Mouse (Mus musculus) C2C12 (cell line): ENCODE results near the gene Uts2b.

ENCODE experiments used
- CTCF ChIP-seq: IDR thresholded peaks from one replicate; pipeline ENCODE4 v1.5.1; 2011; ENCODE audit not compliant: control insufficient read depth, insufficient read depth, insufficient read length
- MYOG ChIP-seq: IDR thresholded peaks from one replicate; pipeline ENCODE4 v1.6.1; 2011; ENCODE audit not compliant: control insufficient read depth, insufficient read length; ENCODE audit errors: extremely low read depth

DNA sequence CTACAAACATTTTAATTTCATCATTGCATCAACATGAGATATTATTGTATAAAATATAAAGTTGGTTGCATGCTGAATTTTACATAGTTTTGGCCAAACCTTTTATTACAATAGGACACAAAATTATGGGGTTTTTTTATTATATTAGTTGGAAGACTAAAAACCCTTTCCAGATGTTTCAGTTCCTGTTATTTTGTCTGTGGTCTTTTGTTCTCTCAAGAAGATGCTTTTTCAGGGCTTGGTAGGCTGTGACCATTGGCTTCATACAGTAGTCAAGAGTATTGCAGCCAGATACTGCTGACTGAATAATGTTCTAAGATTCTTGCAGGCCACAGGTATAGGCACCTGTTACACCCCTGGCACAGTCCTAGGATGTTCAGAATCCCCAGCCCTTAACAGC lies 48.0 kb downstream of the Uts2b start:
- TF ChIP-seq MYOG: no peak
- no peak for TF ChIP-seq CTCF
